In genomic region chr8:84552457-84552856, GRCm38 (mm10) we compare ENCODE assay signal across 15 mouse cellular contexts.
"Had no signal": no experiment of that assay in that cellular context is flagged by ENCODE, and none has a peak within 500 bp of the region (broad histone marks: within the 10 kb centered on the region; RNA-seq: fewer than 3 reads in every experiment).

No protein-coding gene starts in this region.

- H3K4me3 ChIP-seq: lung, embryonic 15.5 days; megakaryocyte, embryonic 14.5 days; midbrain, embryonic 13.5 days; midbrain, embryonic 15.5 days; neural tube, embryonic 12.5 days; stomach, embryonic 15.5 days had no signal

- H3K27ac ChIP-seq: lung, embryonic 15.5 days; macrophage; midbrain, embryonic 13.5 days; midbrain, embryonic 15.5 days; neural tube, embryonic 12.5 days; stomach, embryonic 15.5 days; stomach, postnatal 0 days had no signal

- H3K4me1 ChIP-seq: megakaryocyte, embryonic 14.5 days; midbrain, embryonic 15.5 days; neural tube, embryonic 12.5 days; stomach, embryonic 15.5 days had no signal

- DNase-seq: lung, adult 2 months; lung, postnatal 14 days; lung, postnatal 36 days; right cerebral cortex, postnatal 14 days; thymus, adult 2 months; thymus, postnatal 25 days; thymus, postnatal 4 days had no signal
